Mouse (Mus musculus) ES-Bruce4 (cell line): ENCODE measurements around the gene Ankrd13b. TPM values are rescaled to one million over a fixed set of nuclear protein-coding genes. Genes with fewer than 3 reads are reported as not detected.
A peak's percentile ranks its signal among the peaks of the same experiment; 100 is the strongest.

Experiments used
- H3K27ac ChIP-seq: 2 replicates; pipeline ENCODE4 v1.5.1; 2012; ENCODE audit warnings: low read length, inconsistent platforms; ENCODE audit not compliant: insufficient read depth
- H3K27me3 ChIP-seq: 2 replicates; pipeline ENCODE4 v1.6.1; 2012; ENCODE audit warnings: mild to moderate bottlenecking, low read length, inconsistent platforms; ENCODE audit not compliant: control insufficient read depth, poor library complexity, insufficient read depth, severe bottlenecking
- H3K36me3 ChIP-seq: 2 replicates; pipeline ENCODE4 v1.6.1; 2012; ENCODE audit warnings: inconsistent platforms, mild to moderate bottlenecking, low read length, moderate library complexity; ENCODE audit not compliant: control insufficient read depth, poor library complexity, insufficient read depth, severe bottlenecking
- H3K4me1 ChIP-seq: one replicate; pipeline ENCODE4 v1.8.1; 2011; ENCODE audit warnings: low read length; ENCODE audit not compliant: control insufficient read depth, insufficient read depth
- H3K4me3 ChIP-seq: 2 replicates; pipeline ENCODE4 v1.5.1; 2011; ENCODE audit warnings: low read depth, mild to moderate bottlenecking, low read length
- H3K9ac ChIP-seq: 2 replicates; pipeline ENCODE4 v1.6.1; 2012; ENCODE audit warnings: low read depth, mild to moderate bottlenecking, inconsistent platforms; ENCODE audit not compliant: poor library complexity, severe bottlenecking
- H3K9me3 ChIP-seq: replicated peaks from 2 replicates; pipeline ENCODE4 v1.6.1; 2012; ENCODE audit warnings: mild to moderate bottlenecking, low read length, inconsistent platforms; ENCODE audit not compliant: control insufficient read depth, poor library complexity, insufficient read depth, severe bottlenecking
- CTCF ChIP-seq: IDR thresholded peaks from one replicate; pipeline ENCODE4 v1.8.1; 2011; ENCODE audit warnings: low read depth, low read length
- EP300 ChIP-seq: IDR thresholded peaks from 2 replicates; pipeline ENCODE4 v1.6.1; 2011; ENCODE audit warnings: low read depth, low read length; ENCODE audit not compliant: insufficient read depth
- POLR2A ChIP-seq: IDR thresholded peaks from one replicate; pipeline ENCODE4 v1.8.1; 2011; ENCODE audit warnings: low read length; ENCODE audit not compliant: insufficient read depth
- polyA plus RNA-seq: library from polyadenylated mRNA; stranded (reverse); fragments of >200 nt; gene quantifications from 2 replicates; pipeline ENCODE4 v1.2.4, GENCODE M21; 2011; ENCODE audit warnings: low read depth; ENCODE audit not compliant: missing spikeins, insufficient read depth, insufficient read length

Gene Ankrd13b
- polyA plus RNA-seq, 1 experiment: 3.6 TPM

DNA sequence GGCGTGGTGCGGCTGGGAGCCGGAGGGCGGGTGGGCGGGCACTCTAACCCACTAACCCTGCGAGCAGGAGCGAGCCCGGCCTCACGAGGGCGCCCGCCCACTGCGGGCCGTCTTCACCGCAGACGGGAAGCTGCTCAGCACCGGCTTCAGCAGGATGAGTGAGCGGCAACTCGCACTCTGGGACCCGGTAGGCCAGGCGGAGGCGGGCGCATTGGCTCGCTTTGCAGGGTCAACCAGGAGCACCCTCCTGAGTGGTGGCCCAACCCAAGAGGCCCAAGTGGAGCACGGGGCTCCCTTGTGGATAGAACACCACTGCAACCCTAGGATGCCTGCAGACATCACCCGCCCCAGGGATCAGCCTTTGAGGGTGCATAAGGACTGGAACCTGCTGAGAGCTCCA lies 22.3 kb downstream of the Ankrd13b start:
- H3K4me1 ChIP-seq: no peaks in the 10 kb centered on the region
- peak overlapping the region; percentile 32 for H3K4me3 ChIP-seq
- H3K27ac ChIP-seq: no peak overlapping the region
- TF ChIP-seq CTCF (peak; percentile 53), EP300 (no peak)
- H3K9ac ChIP-seq: peak overlapping the region; percentile 24
- peaks cover 5% of the 10 kb centered on the region; the same call in 1 of the 2 replicates for H3K27me3 ChIP-seq
- H3K36me3 ChIP-seq: no peaks in the 10 kb centered on the region
- no peaks in the 10 kb centered on the region for H3K9me3 ChIP-seq

DNA sequence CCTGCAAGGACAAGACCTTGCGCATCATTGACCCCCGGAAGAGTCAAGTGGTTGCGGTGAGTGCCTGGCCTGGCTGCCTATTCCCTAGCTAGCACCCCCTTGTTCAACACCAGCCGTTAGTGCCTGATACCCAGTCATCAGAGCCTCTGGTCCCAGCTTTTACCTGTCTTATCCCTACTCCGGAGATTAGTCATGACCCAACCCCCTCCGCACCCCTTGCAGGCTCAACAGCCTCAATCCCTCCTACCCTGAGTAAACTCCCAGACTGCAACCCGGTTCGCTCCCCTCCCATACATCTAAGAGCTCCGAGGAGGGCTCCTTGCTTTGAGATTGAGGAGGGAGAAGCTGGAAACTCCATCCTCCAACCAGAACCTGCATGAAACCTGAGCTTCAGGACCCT lies 22.9 kb downstream of the Ankrd13b start:
- H3K9me3 ChIP-seq: no peaks in the 10 kb centered on the region
- H3K4me1 ChIP-seq: no peaks in the 10 kb centered on the region
- peak overlapping the region; percentile 24 for H3K9ac ChIP-seq
- TF ChIP-seq CTCF: no peak
- no peak for TF ChIP-seq POLR2A
- TF ChIP-seq EP300: no peak
- H3K36me3 ChIP-seq: no peaks in the 10 kb centered on the region
- peaks cover 10% of the 10 kb centered on the region for H3K27me3 ChIP-seq
- H3K4me3 ChIP-seq: peak overlapping the region; percentile 39; the same call in 1 of the 2 replicates
- no peak overlapping the region for H3K27ac ChIP-seq

DNA sequence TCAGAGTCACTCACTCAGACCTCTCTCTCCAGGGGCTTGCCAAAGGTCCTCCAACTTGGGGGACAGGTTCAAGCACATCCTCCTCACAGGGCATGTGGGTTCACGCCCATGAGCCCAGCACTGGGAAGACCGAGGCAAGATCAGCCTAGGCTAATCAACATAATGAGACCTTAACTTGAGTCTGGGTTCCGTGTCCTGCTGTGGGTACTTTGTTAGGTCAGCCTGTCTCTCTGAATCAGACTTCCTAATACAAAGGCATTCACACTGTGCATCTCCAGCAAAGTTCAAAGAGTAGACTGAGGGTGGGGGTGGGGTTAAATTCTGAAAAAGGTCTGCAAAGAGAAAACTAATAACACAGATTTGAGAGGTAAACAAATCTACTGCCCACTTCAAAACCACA lies 24.4 kb downstream of the Ankrd13b start:
- Histone ChIP-seq H3K27me3 (peaks cover 10% of the 10 kb centered on the region), H3K4me1 (no peaks in the 10 kb centered on the region)

DNA sequence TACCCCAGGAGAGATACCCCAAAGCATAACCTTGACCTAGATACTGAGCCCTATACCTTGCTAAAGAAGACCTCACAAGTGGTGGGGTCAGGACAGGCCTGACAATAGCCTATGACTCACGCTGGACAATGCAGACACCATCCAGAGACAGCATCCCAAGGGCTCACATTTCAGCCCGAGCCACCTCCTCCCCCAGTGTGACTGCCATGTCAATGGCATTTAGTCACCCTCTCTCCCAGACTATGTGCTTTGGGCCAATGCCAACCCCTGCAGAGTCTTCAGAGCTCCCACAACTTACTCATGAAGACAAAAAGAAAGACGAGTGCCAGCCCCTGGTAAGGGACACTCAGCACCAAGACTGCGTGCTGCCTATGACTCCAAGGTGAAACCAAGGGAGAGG lies 24.8 kb downstream of the Ankrd13b start:
- Histone ChIP-seq H3K27me3 (peaks cover 10% of the 10 kb centered on the region), H3K9ac (no peak overlapping the region), H3K4me1 (no peaks in the 10 kb centered on the region), H3K27ac (no peak overlapping the region), H3K36me3 (no peaks in the 10 kb centered on the region), H3K4me3 (no peak overlapping the region), H3K9me3 (no peaks in the 10 kb centered on the region)
- no peak for TF ChIP-seq CTCF
- no peak for TF ChIP-seq POLR2A

More for the DNA sequence above, 24.4 kb downstream of the Ankrd13b start:
- TF ChIP-seq CTCF (no peak), EP300 (no peak), POLR2A (no peak)
- Histone ChIP-seq H3K9me3 (no peaks in the 10 kb centered on the region), H3K4me3 (no peak overlapping the region), H3K36me3 (no peaks in the 10 kb centered on the region), H3K27ac (no peak overlapping the region), H3K9ac (no peak overlapping the region)

DNA sequence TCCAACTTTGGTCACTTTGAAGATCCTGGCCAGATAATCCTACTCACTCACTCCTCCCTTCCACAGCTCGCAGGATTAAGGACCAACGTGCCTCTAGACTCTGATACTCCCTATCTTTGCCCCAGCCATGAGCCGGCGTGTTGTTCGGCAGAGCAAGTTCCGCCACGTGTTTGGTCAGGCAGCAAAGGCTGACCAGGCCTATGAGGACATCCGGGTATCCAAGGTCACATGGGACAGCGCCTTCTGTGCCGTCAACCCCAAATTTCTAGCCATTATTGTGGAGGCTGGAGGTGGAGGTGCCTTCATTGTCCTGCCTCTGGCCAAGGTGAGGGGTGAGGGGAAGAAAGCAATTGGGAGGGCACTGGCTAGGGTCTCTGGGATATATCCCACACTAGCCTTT lies 25.7 kb downstream of the Ankrd13b start:
- Histone ChIP-seq H3K36me3 (no peaks in the 10 kb centered on the region), H3K9me3 (no peaks in the 10 kb centered on the region), H3K27ac (no peak overlapping the region), H3K9ac (no peak overlapping the region), H3K4me3 (no peak overlapping the region), H3K27me3 (peaks cover 10% of the 10 kb centered on the region), H3K4me1 (no peaks in the 10 kb centered on the region)
- no peak for TF ChIP-seq CTCF
- no peak for TF ChIP-seq EP300
- no peak for TF ChIP-seq POLR2A

DNA sequence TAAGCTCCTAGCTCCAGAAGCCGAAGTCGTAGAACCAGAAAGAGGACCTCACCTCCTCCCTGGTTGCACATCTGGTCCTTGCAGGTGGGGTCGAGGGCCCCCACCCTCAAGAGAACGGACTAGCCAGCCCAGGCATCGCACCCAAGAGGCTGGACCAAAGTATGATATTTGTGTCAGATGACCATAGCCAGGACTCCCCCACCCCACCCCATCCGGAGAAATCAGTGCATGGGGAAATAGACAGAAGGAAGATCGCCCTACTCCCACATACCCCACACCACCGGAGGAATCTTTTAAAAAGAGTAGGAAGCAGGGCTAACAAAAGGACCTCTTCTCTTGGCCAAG lies 26.4 kb downstream of the Ankrd13b start:
- peak overlapping the region; percentile 75 for H3K4me3 ChIP-seq
- no peak overlapping the region for H3K27ac ChIP-seq
- no peaks in the 10 kb centered on the region for H3K9me3 ChIP-seq
- peaks cover 10% of the 10 kb centered on the region for H3K27me3 ChIP-seq
- no peaks in the 10 kb centered on the region for H3K4me1 ChIP-seq
- TF ChIP-seq POLR2A (no peak), CTCF (no peak), EP300 (no peak)
- no peaks in the 10 kb centered on the region for H3K36me3 ChIP-seq
- peak overlapping the region; percentile 19; the same call in 1 of the 2 replicates for H3K9ac ChIP-seq
